Mouse (Mus musculus) lung, adult 2 months (tissue): ENCODE measurements around the gene Il1b.

Experiments used
- CTCF ChIP-seq: fragments of 200-500 bp; IDR thresholded peaks from 2 replicates; pipeline ENCODE4 v1.5.1; 2011; ENCODE audit warnings: mild to moderate bottlenecking, low read length, control low read depth; ENCODE audit not compliant: insufficient read depth
- POLR2A ChIP-seq: fragments of 200-500 bp; IDR thresholded peaks from 2 replicates; pipeline ENCODE4 v1.6.1; 2011; ENCODE audit warnings: low read depth, mild to moderate bottlenecking, control low read depth, low read length, borderline replicate concordance; ENCODE audit errors: extremely low read depth

- TF ChIP-seq CTCF = no peak
- TF ChIP-seq POLR2A = no peak
Measured at GRCm38 (mm10) chr2:129338138-129338621, 32.8 kb downstream of the Il1b start.
